Mouse (Mus musculus) midbrain, embryonic 16.5 days (tissue): ENCODE results near the gene Cdc42ep1. TPM values are rescaled to one million over a fixed set of nuclear protein-coding genes. Genes with fewer than 3 reads are reported as not detected.
A peak's percentile ranks its signal among the peaks of the same experiment; 100 is the strongest.

Source experiments
- ATAC-seq: fragments of 200-750 bp; cut with Nextera tagmentation; 2 replicates; pipeline ENCODE4 v1.8.0; 2017; ENCODE audit warnings: moderate TSS enrichment
- H3K27ac ChIP-seq: fragments of 300-500 bp; sonication (generic); 2 replicates; pipeline ENCODE4 v1.5.1; 2014; ENCODE audit warnings: mild to moderate bottlenecking, low read length, mixed read lengths
- H3K27me3 ChIP-seq: fragments of 300-500 bp; sonication (generic); 2 replicates; pipeline ENCODE4 v1.6.1; 2014; ENCODE audit warnings: low read depth, low read length, mixed read lengths; ENCODE audit not compliant: control insufficient read depth, insufficient read depth
- H3K36me3 ChIP-seq: fragments of 300-500 bp; sonication (generic); 2 replicates; pipeline ENCODE4 v1.6.1; 2014; ENCODE audit warnings: mild to moderate bottlenecking, low read length, moderate library complexity, mixed read lengths; ENCODE audit not compliant: control insufficient read depth, insufficient read depth
- H3K4me1 ChIP-seq: fragments of 300-500 bp; sonication (generic); 2 replicates; pipeline ENCODE4 v1.6.1; 2014; ENCODE audit warnings: mild to moderate bottlenecking, low read length, mixed read lengths; ENCODE audit not compliant: control insufficient read depth, insufficient read depth
- H3K4me2 ChIP-seq: fragments of 300-500 bp; sonication (generic); 2 replicates; pipeline ENCODE4 v1.6.1; 2014; ENCODE audit warnings: mild to moderate bottlenecking, low read length, mixed read lengths
- H3K4me3 ChIP-seq: fragments of 300-500 bp; sonication (generic); 2 replicates; pipeline ENCODE4 v1.5.1; 2014; ENCODE audit warnings: low read depth, mild to moderate bottlenecking, low read length, moderate library complexity, mixed read lengths
- H3K9ac ChIP-seq: fragments of 300-500 bp; sonication (generic); 2 replicates; pipeline ENCODE4 v1.6.1; 2014; ENCODE audit warnings: low read depth, low read length, mixed read lengths
- H3K9me3 ChIP-seq: fragments of 300-500 bp; sonication (generic); replicated peaks from 2 replicates; pipeline ENCODE4 v1.6.1; 2014; ENCODE audit warnings: mild to moderate bottlenecking, low read length, mixed read lengths; ENCODE audit not compliant: control insufficient read depth, poor library complexity, severe bottlenecking
- WGBS: fragments of 180-500 bp; shearing (Covaris S2); extraction: QIAGEN DNeasy Blood & Tissue Kit; methylation state at CpG from one replicate; pipeline ENCODE4 v1.1.7; 2014; 5-methylcytosine and 5-hydroxymethylcytosine counted together
- polyA plus RNA-seq: library from polyadenylated mRNA; unstranded; fragments of >200 nt; fragmentation: Nextera tagmentation; extraction: Ambion mirVana; gene quantifications from 2 replicates; pipeline ENCODE4 v1.2.1, GENCODE M21; 2015

Cdc42ep1 gene
- polyA plus RNA-seq, 1 experiment from 2014 or later, result 13.6 TPM

DNA sequence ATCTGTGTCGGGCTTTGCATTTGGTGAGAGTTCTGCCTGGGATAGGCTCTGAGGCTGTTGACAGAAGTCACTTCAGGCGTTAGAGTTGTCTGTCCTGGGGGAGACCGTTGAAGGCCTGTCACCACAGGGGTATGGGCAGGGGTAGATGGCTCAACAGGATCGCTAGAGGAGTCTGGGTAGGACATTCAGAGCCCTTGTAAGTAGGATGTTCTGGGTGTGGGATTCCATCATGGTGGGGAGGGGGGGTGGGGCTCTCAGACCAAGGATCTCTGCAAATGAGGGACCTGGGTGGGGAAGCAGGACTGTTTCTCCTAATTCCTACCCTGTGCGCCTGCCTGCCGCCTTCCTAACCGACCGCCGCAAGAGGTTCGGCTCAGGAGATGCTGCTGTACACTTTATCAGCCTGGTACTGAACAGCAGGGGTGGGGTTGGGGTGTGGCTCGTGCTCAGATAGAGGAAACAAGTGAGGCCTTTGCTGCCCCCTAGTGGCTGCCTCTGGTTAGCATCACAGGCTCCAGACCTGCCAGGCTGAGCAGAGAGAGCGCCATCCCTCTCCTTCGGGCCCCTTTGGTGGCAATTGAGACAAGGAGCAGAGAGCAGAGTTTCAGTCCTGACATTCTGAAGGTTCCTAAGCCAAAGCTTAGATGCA is 9.2 kb downstream of the Cdc42ep1 start:
- H3K4me2 ChIP-seq, result peak overlapping the region; percentile 23; the same call in 1 of the 2 replicates
- 17% methylated on average over 13 of the region's 13 CpGs for WGBS
- no peaks in the 10 kb centered on the region for H3K36me3 ChIP-seq
- no peaks in the 10 kb centered on the region for H3K4me1 ChIP-seq
- no peaks in the 10 kb centered on the region for H3K27me3 ChIP-seq
- peak; percentile 70 for ATAC-seq
- H3K27ac ChIP-seq, result no peak overlapping the region
- no peaks in the 10 kb centered on the region for H3K9me3 ChIP-seq
- H3K9ac ChIP-seq, result no peak overlapping the region
- H3K4me3 ChIP-seq, result no peak overlapping the region

- Histone ChIP-seq H3K4me3 (no peak within 1 kb of the TSS), H3K4me2 (no peak within 1 kb of the TSS), H3K9ac (no peak within 1 kb of the TSS), H3K27ac (no peak within 1 kb of the TSS), H3K9me3 (no peaks in the 10 kb centered on the region), H3K27me3 (no peaks in the 10 kb centered on the region), H3K4me1 (no peaks in the 10 kb centered on the region), H3K36me3 (no peaks in the 10 kb centered on the region)
- WGBS, result 78% methylated on average over 8 of the region's 8 CpGs
- ATAC-seq, result no peak
Observed at GRCm38 (mm10) chr15:78855303-78855965, 13.0 kb downstream of the Cdc42ep1 start, which contains the start of gene Lgals2. TSS of gene Lgals2 (minus strand) at chr15:78855529.

- no peak for ATAC-seq
- Histone ChIP-seq H3K4me1 (no peaks in the 10 kb centered on the region), H3K4me2 (no peak overlapping the region), H3K4me3 (no peak overlapping the region), H3K9ac (no peak overlapping the region), H3K27me3 (no peaks in the 10 kb centered on the region), H3K9me3 (no peaks in the 10 kb centered on the region), H3K27ac (no peak overlapping the region), H3K36me3 (no peaks in the 10 kb centered on the region)
- 84% methylated on average over 7 of the region's 7 CpGs for WGBS
Observed at GRCm38 (mm10) chr15:78857009-78857408, 14.6 kb downstream of the Cdc42ep1 start.

- Histone ChIP-seq H3K9ac (no peak overlapping the region), H3K4me2 (no peak overlapping the region), H3K27ac (no peak overlapping the region), H3K36me3 (no peaks in the 10 kb centered on the region), H3K9me3 (no peaks in the 10 kb centered on the region), H3K4me3 (no peak overlapping the region), H3K4me1 (no peaks in the 10 kb centered on the region), H3K27me3 (no peaks in the 10 kb centered on the region)
- WGBS, result 80% methylated on average over 4 of the region's 4 CpGs
- no peak for ATAC-seq
Observed at GRCm38 (mm10) chr15:78859311-78859710, 16.9 kb downstream of the Cdc42ep1 start.

- no peak overlapping the region for H3K4me3 ChIP-seq
- no peak overlapping the region for H3K4me2 ChIP-seq
- no peak overlapping the region for H3K9ac ChIP-seq
- H3K27ac ChIP-seq, result no peak overlapping the region
- WGBS, result 83% methylated on average over 6 of the region's 6 CpGs
- H3K27me3 ChIP-seq, result no peaks in the 10 kb centered on the region
- ATAC-seq, result no peak
- H3K4me1 ChIP-seq, result no peaks in the 10 kb centered on the region
- H3K9me3 ChIP-seq, result no peaks in the 10 kb centered on the region
- no peaks in the 10 kb centered on the region for H3K36me3 ChIP-seq
Observed at GRCm38 (mm10) chr15:78859714-78860113, 17.3 kb downstream of the Cdc42ep1 start.

DNA sequence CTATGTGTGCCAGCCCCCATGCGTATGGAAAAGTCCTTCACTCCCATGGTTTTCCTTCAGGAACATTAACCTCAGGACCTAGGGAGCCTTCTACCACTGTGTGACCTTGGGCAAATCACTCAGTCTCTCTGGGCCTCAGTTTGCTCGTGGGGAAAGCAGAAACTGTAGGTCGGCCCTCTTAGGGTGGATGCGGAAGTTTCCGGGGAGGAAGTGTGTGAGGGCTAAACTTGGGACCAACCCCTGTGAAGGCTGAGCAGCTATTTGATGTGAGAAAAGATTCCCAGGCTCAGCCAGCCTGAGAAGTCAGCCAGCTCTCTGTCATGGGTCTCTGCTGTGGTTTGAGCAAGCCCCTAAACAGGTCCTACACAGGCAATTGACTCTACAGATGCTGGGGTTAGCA is 19.9 kb downstream of the Cdc42ep1 start:
- no peak for ATAC-seq
- Histone ChIP-seq H3K4me2 (no peak overlapping the region), H3K36me3 (no peaks in the 10 kb centered on the region), H3K27me3 (no peaks in the 10 kb centered on the region), H3K27ac (no peak overlapping the region), H3K4me1 (no peaks in the 10 kb centered on the region), H3K4me3 (no peak overlapping the region), H3K9me3 (no peaks in the 10 kb centered on the region), H3K9ac (no peak overlapping the region)
- 91% methylated on average over 5 of the region's 5 CpGs for WGBS

GRCm38 (mm10) chr15:78863154-78863553 is 20.7 kb downstream of the Cdc42ep1 start:
- WGBS, result 78% methylated on average over 2 of the region's 2 CpGs
- no peaks in the 10 kb centered on the region for H3K27me3 ChIP-seq
- no peak overlapping the region for H3K27ac ChIP-seq

DNA sequence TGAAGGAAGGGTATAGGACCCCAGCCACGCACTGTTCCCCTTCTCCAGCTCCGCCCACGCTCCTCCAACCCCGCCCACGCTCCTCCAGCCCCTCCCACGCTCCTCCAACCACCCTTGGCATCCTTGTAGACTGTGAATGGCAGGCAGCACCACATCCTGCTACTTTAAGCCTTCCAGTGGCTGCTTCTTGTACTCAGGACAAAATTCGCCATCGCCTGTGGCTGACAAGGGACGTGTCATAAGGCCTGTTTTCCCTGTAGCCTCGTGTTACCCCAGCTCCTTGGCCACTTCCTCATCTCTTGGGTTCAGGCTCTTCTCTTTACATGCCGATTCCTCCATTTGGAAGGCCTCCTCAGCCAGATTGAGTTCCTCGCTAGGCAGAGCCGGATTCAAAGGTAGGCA is 21.4 kb downstream of the Cdc42ep1 start:
- WGBS, result 57% methylated on average over 9 of the region's 13 CpGs
- no peak for ATAC-seq

More at GRCm38 (mm10) chr15:78863154-78863553, 20.7 kb downstream of the Cdc42ep1 start:
- Histone ChIP-seq H3K9me3 (no peaks in the 10 kb centered on the region), H3K4me3 (no peak overlapping the region), H3K9ac (no peak overlapping the region), H3K36me3 (no peaks in the 10 kb centered on the region), H3K4me1 (no peaks in the 10 kb centered on the region), H3K4me2 (no peak overlapping the region)
- ATAC-seq, result no peak

GRCm38 (mm10) chr15:78868398-78868797 is 26.0 kb downstream of the Cdc42ep1 start:
- Histone ChIP-seq H3K27me3 (no peaks in the 10 kb centered on the region), H3K4me3 (no peak overlapping the region), H3K9ac (no peak overlapping the region), H3K9me3 (no peaks in the 10 kb centered on the region), H3K36me3 (no peaks in the 10 kb centered on the region), H3K4me2 (no peak overlapping the region), H3K27ac (peak overlapping the region; percentile 64), H3K4me1 (no peaks in the 10 kb centered on the region)
- peak; percentile 70 for ATAC-seq
- 16% methylated on average over 9 of the region's 9 CpGs for WGBS

More for the DNA sequence above, 21.4 kb downstream of the Cdc42ep1 start:
- Histone ChIP-seq H3K4me1 (no peaks in the 10 kb centered on the region), H3K27me3 (no peaks in the 10 kb centered on the region), H3K4me3 (no peak overlapping the region), H3K9ac (no peak overlapping the region), H3K27ac (no peak overlapping the region), H3K36me3 (no peaks in the 10 kb centered on the region), H3K9me3 (no peaks in the 10 kb centered on the region), H3K4me2 (no peak overlapping the region)
